Mouse (Mus musculus) ES-Bruce4 (cell line): Measurements from ENCODE around the gene Hyal2.

Source experiments
- CTCF ChIP-seq: IDR thresholded peaks from one replicate; pipeline ENCODE4 v1.8.1; 2011; ENCODE audit warnings: low read depth, low read length
- EP300 ChIP-seq: IDR thresholded peaks from 2 replicates; pipeline ENCODE4 v1.6.1; 2011; ENCODE audit warnings: low read depth, low read length; ENCODE audit not compliant: insufficient read depth
- POLR2A ChIP-seq: IDR thresholded peaks from one replicate; pipeline ENCODE4 v1.8.1; 2011; ENCODE audit warnings: low read length; ENCODE audit not compliant: insufficient read depth

DNA sequence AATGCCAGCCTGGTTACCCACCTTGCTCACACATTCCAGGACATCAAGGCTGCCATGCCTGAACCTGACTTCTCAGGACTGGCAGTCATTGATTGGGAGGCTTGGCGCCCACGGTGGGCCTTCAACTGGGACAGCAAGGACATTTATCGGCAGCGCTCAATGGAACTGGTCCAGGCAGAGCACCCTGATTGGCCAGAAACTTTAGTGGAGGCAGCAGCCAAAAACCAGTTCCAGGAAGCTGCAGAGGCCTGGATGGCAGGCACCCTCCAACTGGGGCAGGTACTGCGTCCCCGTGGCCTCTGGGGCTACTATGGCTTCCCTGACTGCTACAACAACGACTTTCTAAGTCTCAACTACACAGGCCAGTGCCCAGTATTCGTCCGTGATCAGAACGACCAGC is 10.1 kb downstream of the Hyal2 start:
- no peak for TF ChIP-seq CTCF
- TF ChIP-seq POLR2A = no peak
- TF ChIP-seq EP300 = no peak
